ENCODE assay signal across 9 mouse cellular contexts in genomic region chr15:81693366-81693966, GRCm38 (mm10). TPM values are rescaled to one million over a fixed set of nuclear protein-coding genes. Genes with fewer than 3 reads are reported as not detected.
DNase-seq lines count a peak whose midpoint lies in the region; ATAC-seq and TF ChIP-seq lines count a peak whose summit lies in the region.
"Had no signal": no experiment of that assay in that cellular context is flagged by ENCODE, and none has a peak within 500 bp of the region (broad histone marks: within the 10 kb centered on the region; RNA-seq: fewer than 3 reads in every experiment).

No protein-coding gene starts in this region.

- no peak for TF ChIP-seq POLR2A in MEL (IDR thresholded peaks at IDR 0.05; ENCODE audit: control insufficient read depth in 1 of 2, insufficient read depth in 1 of 2, low read depth in 1 of 2, low read length in 2 of 2, poor library complexity in 1 of 2)

- no peaks in the 10 kb centered on the region for H3K36me3 ChIP-seq in heart, embryonic 14.5 days (ENCODE audit: control insufficient read depth, insufficient read depth, low read length)
- H3K36me3 ChIP-seq in MEL (ENCODE audit: control insufficient read depth in 1 of 2, insufficient read depth in 2 of 2, low read length in 2 of 2): no peaks in the 10 kb centered on the region
- H3K36me3 ChIP-seq in forebrain, embryonic 16.5 days (ENCODE audit: control insufficient read depth, insufficient read depth): no peaks in the 10 kb centered on the region

- no peaks in the 10 kb centered on the region for H3K9me3 ChIP-seq in heart, embryonic 14.5 days (ENCODE audit: control insufficient read depth, low read length)
- H3K9me3 ChIP-seq in MEL (replicated peaks; ENCODE audit: insufficient read depth, low read length): no peaks in the 10 kb centered on the region
- H3K9me3 ChIP-seq in forebrain, embryonic 16.5 days (ENCODE audit: control insufficient read depth, low read length): no peaks in the 10 kb centered on the region

- H3K4me1 ChIP-seq in heart, embryonic 14.5 days (ENCODE audit: control insufficient read depth in 2 of 2, insufficient read depth in 2 of 2, low read length in 2 of 2): peaks cover 2 to 9% of the 10 kb centered on the region in 2 experiments; a peak in 3 of 4 replicates
- no peaks in the 10 kb centered on the region for H3K4me1 ChIP-seq in MEL (ENCODE audit: control insufficient read depth in 1 of 2, insufficient read depth in 2 of 2, low read length in 2 of 2)
- H3K4me1 ChIP-seq in forebrain, embryonic 16.5 days (replicated peaks; ENCODE audit: control insufficient read depth, insufficient read depth, low read length): peaks cover 11% of the 10 kb centered on the region

- ATAC-seq in heart, embryonic 14.5 days (ENCODE audit: insufficient number of reproducible peaks, insufficient read depth, low FRiP score, low read depth): no peak
- ATAC-seq in forebrain, embryonic 16.5 days: peak; percentile 23; the same call in 1 of the 2 replicates

- peaks cover 45% of the 10 kb centered on the region for H3K27me3 ChIP-seq in heart, embryonic 14.5 days (ENCODE audit: control insufficient read depth, insufficient read depth, low read length)
- H3K27me3 ChIP-seq in MEL (ENCODE audit: control insufficient read depth in 1 of 2, insufficient read depth in 2 of 2, low read length in 2 of 2): no peaks in the 10 kb centered on the region
- H3K27me3 ChIP-seq in forebrain, embryonic 16.5 days (replicated peaks; ENCODE audit: control insufficient read depth, insufficient read depth, low read length): peaks cover 12% of the 10 kb centered on the region

- H3K27ac ChIP-seq in heart, embryonic 14.5 days (replicated peaks in 1 of 2; ENCODE audit: control insufficient read depth in 1 of 2, insufficient read depth in 1 of 2, low read depth in 2 of 2, low read length in 2 of 2): no peak overlapping the region
- no peak overlapping the region for H3K27ac ChIP-seq in MEL (ENCODE audit: control insufficient read depth, low read depth, low read length)
- H3K27ac ChIP-seq in forebrain, embryonic 16.5 days (ENCODE audit: low read length): no peak overlapping the region
- H3K27ac ChIP-seq: macrophage had no signal

- H3K4me3 ChIP-seq in heart, embryonic 14.5 days (ENCODE audit: control insufficient read depth in 1 of 2, insufficient read depth in 1 of 2, low read depth in 1 of 2, low read length in 2 of 2): peak overlapping the region; percentile 59 to 63
- peak overlapping the region; percentile 28 to 35; a peak in 2 of 4 replicates for H3K4me3 ChIP-seq in MEL (ENCODE audit: control insufficient read depth in 1 of 2, insufficient read depth in 1 of 2, low read depth in 2 of 2, low read length in 2 of 2)
- peak overlapping the region; percentile 63 for H3K4me3 ChIP-seq in forebrain, embryonic 16.5 days (replicated peaks; ENCODE audit: low read length)

- no peaks in the 10 kb centered on the region for H3K79me2 ChIP-seq in MEL (ENCODE audit: control insufficient read depth, insufficient read depth, low read length, poor library complexity)

- TF ChIP-seq EP300 in MEL (IDR thresholded peaks at IDR 0.05; ENCODE audit: low read depth in 1 of 2, low read length in 2 of 2): no peak

- H3K9ac ChIP-seq in heart, embryonic 14.5 days (ENCODE audit: low read length): peak overlapping the region; percentile 79
- H3K9ac ChIP-seq in MEL (ENCODE audit: control insufficient read depth, low read depth, low read length, poor library complexity, severe bottlenecking): peak overlapping the region; percentile 50
- peak overlapping the region; percentile 82 for H3K9ac ChIP-seq in forebrain, embryonic 16.5 days (replicated peaks; ENCODE audit: low read depth, low read length)

- no peak for TF ChIP-seq RAD21 in MEL (IDR thresholded peaks at IDR 0.05; ENCODE audit: low read depth, low read length)

- TF ChIP-seq CTCF in MEL (IDR thresholded peaks at IDR 0.05 in 2 of 3, conservative IDR thresholded peaks at IDR 0.05 in 1 of 3; ENCODE audit: control insufficient read depth in 1 of 3, insufficient read depth in 1 of 3, low read depth in 2 of 3, low read length in 3 of 3, poor library complexity in 1 of 3, severe bottlenecking in 1 of 3): no peak

- 5% methylated on average over 40 of the region's 41 CpGs for WGBS in heart, embryonic 14.5 days
- 3% methylated on average over 39 of the region's 41 CpGs for WGBS in forebrain, embryonic 16.5 days

- DNase-seq in heart, adult 8-10 months (ENCODE audit: low spot score): no peak
- no peak for DNase-seq in MEL (ENCODE audit: low read depth, low spot score)
- peak; percentile 20 for DNase-seq in lung, postnatal 36 days
- DNase-seq in spleen, adult 12 weeks (ENCODE audit: low spot score): no peak
- DNase-seq in B cell, adult 2 months: no peak
- DNase-seq in adrenal gland, adult 8-10 months: no peak

- H3K4me2 ChIP-seq in heart, embryonic 14.5 days (ENCODE audit: low read length): peak overlapping the region; percentile 99
- peak overlapping the region; percentile 91 for H3K4me2 ChIP-seq in forebrain, embryonic 16.5 days (ENCODE audit: low read length)

TF ChIP-seq in MEL, 35 proteins besides CTCF, POLR2A, EP300 and RAD21:
- TF ChIP-seq MEF2A (IDR thresholded peaks at IDR 0.05; ENCODE audit: extremely low read depth, insufficient replicate concordance, low read depth, low read length, poor library complexity, severe bottlenecking) (no peak), ELF1 (IDR thresholded peaks at IDR 0.05; ENCODE audit: low read depth, low read length) (no peak), GABPA (IDR thresholded peaks at IDR 0.05; ENCODE audit: low read depth, low read length) (no peak), ZMIZ1 (IDR thresholded peaks at IDR 0.05; ENCODE audit: low read depth, low read length) (no peak), POLR2AphosphoS5 (IDR thresholded peaks at IDR 0.05; ENCODE audit: borderline replicate concordance, low read depth, low read length) (no peak), RCOR1 (IDR thresholded peaks at IDR 0.05; ENCODE audit: low read depth, low read length) (no peak), JUND (IDR thresholded peaks at IDR 0.05; ENCODE audit: low read depth, low read length) (no peak), GATA1 (IDR thresholded peaks at IDR 0.05; ENCODE audit: low read depth, low read length) (no peak), HCFC1 (IDR thresholded peaks at IDR 0.05; ENCODE audit: low read depth, low read length) (no peak)

RNA-seq across cellular contexts. Expression of gene Chadl, which starts 3.6 kb away (rescaled TPM):
- 1.1 and 1.3 TPM in 2 replicates for polyA plus RNA-seq in heart, embryonic 14.5 days (2014; fragmentation: Nextera tagmentation; extraction: Ambion mirVana)
- 1 to 10 TPM in 3 of 4 experiments, under 1 TPM in 1; 0.66 to 2.6 (median 1.3) TPM for total RNA-seq in heart, adult 8-10 months (2022)
- 0.10 and 0.42 TPM in 2 replicates for total RNA-seq in MEL (2012; rRNA removed)
- polyA plus RNA-seq in MEL (2012; ENCODE audit: insufficient read depth in 1 of 2, insufficient read length in 2 of 2, low read depth in 1 of 2, low replicate concordance in 2 of 2, missing spikeins in 1 of 2): under 1 TPM in 1 of 2 experiments, not detected in 1; 0.72 TPM
- polyA plus RNA-seq in forebrain, embryonic 16.5 days (2015; fragmentation: Nextera tagmentation; extraction: Ambion mirVana): 18.6 and 27.7 TPM in 2 replicates
- 1 to 10 TPM; 2.2 to 5.7 (median 3.5) TPM for total RNA-seq in adrenal gland, adult 8-10 months (2022)

RNA-seq across cellular contexts. Expression of gene L3mbtl2, which starts 29.8 kb away (rescaled TPM):
- 14.0 and 15.0 TPM in 2 replicates for polyA plus RNA-seq in heart, embryonic 14.5 days (2014; fragmentation: Nextera tagmentation; extraction: Ambion mirVana)
- total RNA-seq in heart, adult 8-10 months (2022): 10 to 100 TPM; 10.6 to 17.0 (median 12.9) TPM
- 47.4 and 56.7 TPM in 2 replicates for total RNA-seq in MEL (2012; rRNA removed)
- 10 to 100 TPM in 1 of 2 experiments, not detected in 1; 58.1 TPM for polyA plus RNA-seq in MEL (2012; ENCODE audit: insufficient read depth in 1 of 2, insufficient read length in 2 of 2, low read depth in 1 of 2, low replicate concordance in 2 of 2, missing spikeins in 1 of 2)
- polyA plus RNA-seq in forebrain, embryonic 16.5 days (2015; fragmentation: Nextera tagmentation; extraction: Ambion mirVana): 30.8 and 32.7 TPM in 2 replicates
- 10 to 100 TPM; 23.0 to 28.4 (median 24.5) TPM for total RNA-seq in adrenal gland, adult 8-10 months (2022)

RNA-seq across cellular contexts. Expression of gene Zc3h7b, which starts 51.4 kb away (rescaled TPM):
- polyA plus RNA-seq in heart, embryonic 14.5 days (2014; fragmentation: Nextera tagmentation; extraction: Ambion mirVana): 23.1 and 26.6 TPM in 2 replicates
- 10 to 100 TPM; 61.4 to 72.3 (median 65.5) TPM for total RNA-seq in heart, adult 8-10 months (2022)
- 16.9 and 18.2 TPM in 2 replicates for total RNA-seq in MEL (2012; rRNA removed)
- 100 to 1,000 TPM in 1 of 2 experiments, 10 to 100 TPM in 1; 41.5 to 108 TPM for polyA plus RNA-seq in MEL (2012; ENCODE audit: insufficient read depth in 1 of 2, insufficient read length in 2 of 2, low read depth in 1 of 2, low replicate concordance in 2 of 2, missing spikeins in 1 of 2)
- polyA plus RNA-seq in forebrain, embryonic 16.5 days (2015; fragmentation: Nextera tagmentation; extraction: Ambion mirVana): 58.6 and 59.1 TPM in 2 replicates
- total RNA-seq in adrenal gland, adult 8-10 months (2022): 100 to 1,000 TPM in 2 of 4 experiments, 10 to 100 TPM in 2; 66.3 to 109 (median 89.1) TPM

RNA-seq across cellular contexts. Expression of gene Rangap1, which starts 51.9 kb away (rescaled TPM):
- polyA plus RNA-seq in heart, embryonic 14.5 days (2014; fragmentation: Nextera tagmentation; extraction: Ambion mirVana): 71.1 and 75.3 TPM in 2 replicates
- total RNA-seq in heart, adult 8-10 months (2022): 10 to 100 TPM; 25.4 to 28.6 (median 27.1) TPM
- 191 and 197 TPM in 2 replicates for total RNA-seq in MEL (2012; rRNA removed)
- polyA plus RNA-seq in MEL (2012; ENCODE audit: insufficient read depth in 1 of 2, insufficient read length in 2 of 2, low read depth in 1 of 2, low replicate concordance in 2 of 2, missing spikeins in 1 of 2): 100 to 1,000 TPM in 1 of 2 experiments, not detected in 1; 281 TPM
- polyA plus RNA-seq in forebrain, embryonic 16.5 days (2015; fragmentation: Nextera tagmentation; extraction: Ambion mirVana): 123 and 143 TPM in 2 replicates
- total RNA-seq in adrenal gland, adult 8-10 months (2022): 10 to 100 TPM; 53.4 to 70.2 (median 60.6) TPM
